Mouse (Mus musculus) erythroblast, embryonic 14.5 days (primary cell): ENCODE data around the gene Sox13.

Experiments used
- GATA1 ChIP-seq: IDR thresholded peaks from 2 replicates; pipeline ENCODE4 v1.6.1; 2012; ENCODE audit warnings: low read length, inconsistent platforms, mixed read lengths
- TAL1 ChIP-seq: IDR thresholded peaks from 3 replicates; pipeline ENCODE4 v1.6.1; 2012; ENCODE audit warnings: low read length, inconsistent platforms, mixed read lengths

DNA sequence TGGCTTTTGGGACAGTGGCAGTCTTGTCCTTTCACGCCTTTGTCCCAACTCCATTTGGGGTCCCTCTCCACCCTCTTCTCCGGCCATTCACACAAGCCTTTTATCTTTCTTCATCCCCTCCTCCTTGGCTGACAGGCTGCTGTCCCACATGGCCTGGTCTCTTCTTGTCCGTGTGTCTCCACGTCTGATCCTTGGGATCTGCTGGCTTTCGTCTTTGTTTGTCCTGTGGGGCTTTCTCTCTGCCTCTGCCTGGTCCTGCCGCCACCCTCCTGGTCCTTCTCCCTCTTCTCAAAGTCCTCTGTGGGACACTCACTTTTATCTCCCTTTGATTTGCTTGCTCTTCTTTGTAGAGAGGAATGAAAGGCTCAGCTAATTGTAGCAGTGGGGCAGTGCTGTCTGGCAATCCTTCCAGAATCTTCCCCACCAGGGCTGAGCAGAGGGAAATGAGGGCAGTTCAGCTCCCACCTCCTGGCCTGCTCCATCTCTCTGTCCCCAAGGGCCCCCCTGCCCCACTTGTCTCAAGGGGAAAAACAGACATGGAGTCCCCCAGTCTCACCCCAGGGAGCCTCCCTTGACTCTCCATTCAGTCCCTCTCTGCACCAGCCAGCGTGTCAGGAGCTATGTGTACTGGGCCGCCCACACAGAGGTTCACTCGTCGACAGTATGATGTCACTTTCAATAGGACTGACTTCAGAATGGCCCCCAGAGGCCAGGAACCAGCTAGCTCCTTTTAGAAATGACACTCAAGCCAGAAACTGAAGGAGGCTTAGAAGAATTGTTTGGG is 46.3 kb upstream of the Sox13 start:
- TF ChIP-seq TAL1 (no peak), GATA1 (no peak)
